Mouse (Mus musculus) stomach, embryonic 14.5 days (tissue): ENCODE results near the gene Alpl. TPM values are rescaled to one million over a fixed set of nuclear protein-coding genes. Genes with fewer than 3 reads are reported as not detected.

Experiments used
- ATAC-seq: fragments of 200-750 bp; cut with Nextera tagmentation; 2 replicates; pipeline ENCODE4 v1.8.0; 2017; ENCODE audit warnings: low read depth, moderate TSS enrichment; ENCODE audit not compliant: insufficient number of reproducible peaks, insufficient read depth, low FRiP score
- H3K27ac ChIP-seq: fragments of 300-500 bp; sonication (generic); 2 replicates; pipeline ENCODE4 v1.5.1; 2014; ENCODE audit warnings: mild to moderate bottlenecking, low read length, moderate library complexity, mixed read lengths
- H3K27me3 ChIP-seq: fragments of 300-500 bp; sonication (generic); 2 replicates; pipeline ENCODE4 v1.6.1; 2014; ENCODE audit warnings: low read length, control low read depth, mixed read lengths; ENCODE audit not compliant: control insufficient read depth, insufficient read depth
- H3K36me3 ChIP-seq: fragments of 300-500 bp; sonication (generic); 2 replicates; pipeline ENCODE4 v1.6.1; 2014; ENCODE audit warnings: mild to moderate bottlenecking, control low read depth, low read length, moderate library complexity, mixed read lengths; ENCODE audit not compliant: control insufficient read depth, insufficient read depth
- H3K4me1 ChIP-seq: fragments of 300-500 bp; sonication (generic); 2 replicates; pipeline ENCODE4 v1.6.1; 2014; ENCODE audit warnings: low read length, control low read depth, mixed read lengths; ENCODE audit not compliant: control insufficient read depth, insufficient read depth
- H3K4me2 ChIP-seq: fragments of 300-500 bp; sonication (generic); replicated peaks from 2 replicates; pipeline ENCODE4 v1.6.1; 2014; ENCODE audit warnings: low read depth, low read length, control low read depth
- H3K4me3 ChIP-seq: fragments of 300-500 bp; sonication (generic); 2 replicates; pipeline ENCODE4 v1.5.1; 2014; ENCODE audit warnings: low read depth, low read length, control low read depth
- H3K9ac ChIP-seq: fragments of 300-500 bp; sonication (generic); replicated peaks from 2 replicates; pipeline ENCODE4 v1.6.1; 2014; ENCODE audit warnings: low read depth, mild to moderate bottlenecking, control low read depth, low read length, moderate library complexity, mixed read lengths
- H3K9me3 ChIP-seq: fragments of 300-500 bp; sonication (generic); 2 replicates; pipeline ENCODE4 v1.6.1; 2016; ENCODE audit warnings: low read depth, low read length, control low read depth; ENCODE audit not compliant: control insufficient read depth
- WGBS: fragments of 180-500 bp; shearing (Covaris S2); extraction: QIAGEN DNeasy Blood & Tissue Kit; methylation state at CpG from one replicate; pipeline ENCODE4 v1.1.7; 2014; 5-methylcytosine and 5-hydroxymethylcytosine counted together
- polyA plus RNA-seq: library from polyadenylated mRNA; unstranded; fragments of >200 nt; fragmentation: Nextera tagmentation; extraction: Ambion mirVana; gene quantifications from 2 replicates; pipeline ENCODE4 v1.2.1, GENCODE M21; 2014

Alpl gene
- polyA plus RNA-seq, 1 experiment from 2014 or later = 24.9 TPM

- no peak overlapping the region; the same call in 1 of the 2 replicates for H3K27ac ChIP-seq
- no peaks in the 10 kb centered on the region for H3K27me3 ChIP-seq
- H3K36me3 ChIP-seq = no peaks in the 10 kb centered on the region
- H3K4me3 ChIP-seq = no peak overlapping the region
- ATAC-seq = 0 out of 2 replicates have a peak, but pooled peaks have one; percentile 25
- WGBS = 65% methylated on average over 13 of the region's 13 CpGs
- no peak overlapping the region for H3K9ac ChIP-seq
- no peaks in the 10 kb centered on the region for H3K9me3 ChIP-seq
- peaks cover 15% of the 10 kb centered on the region; the same call in 1 of the 2 replicates for H3K4me1 ChIP-seq
- no peak overlapping the region for H3K4me2 ChIP-seq
Measured at GRCm38 (mm10) chr4:137712963-137713362, 83.2 kb downstream of the Alpl start.

DNA sequence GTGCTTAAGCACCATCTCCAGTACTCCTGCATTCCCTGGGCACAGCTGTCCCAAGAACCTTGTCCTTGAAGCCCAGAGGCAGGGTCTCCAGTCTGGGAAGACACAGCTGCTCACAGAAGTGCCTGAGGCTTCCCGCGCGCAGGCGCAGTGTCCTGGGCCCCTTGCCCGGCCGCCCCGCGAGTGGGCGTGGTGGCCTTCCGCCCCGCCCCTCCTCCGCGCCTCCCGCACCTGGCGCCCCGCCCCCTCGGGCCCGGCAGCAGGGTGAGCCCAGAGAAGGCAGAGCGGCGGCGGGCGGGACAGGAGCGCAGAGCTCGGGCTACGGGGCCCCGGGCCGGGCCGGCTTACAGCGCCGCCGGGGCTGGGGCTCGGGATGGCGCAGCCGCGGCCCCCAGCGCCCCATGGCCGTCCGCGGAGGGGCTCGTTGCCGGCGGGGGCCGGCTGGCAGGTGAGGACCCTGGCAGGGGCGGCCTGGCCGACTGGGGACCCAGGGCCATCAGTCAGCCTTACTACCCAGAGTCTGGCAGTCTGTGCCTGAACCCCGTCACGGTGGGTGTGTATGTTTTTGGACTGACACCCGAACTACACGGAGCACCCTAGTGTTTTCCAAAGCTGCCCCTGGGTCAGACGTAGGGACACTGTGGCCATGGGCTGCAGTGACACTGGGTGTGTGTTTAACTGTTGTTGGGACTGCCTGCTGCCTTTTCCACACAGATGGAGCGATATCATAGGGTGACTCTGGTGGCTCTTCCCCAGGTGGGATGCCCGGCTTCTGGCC is 88.8 kb downstream of the Alpl start:
- H3K9me3 ChIP-seq = no peaks in the 10 kb centered on the region
- 5% methylated on average over 49 of the region's 52 CpGs for WGBS
- H3K9ac ChIP-seq = peak overlapping the region; percentile 68
- peak; percentile 87 for ATAC-seq
- peak overlapping the region; percentile 57 for H3K4me3 ChIP-seq
- H3K4me2 ChIP-seq = peak overlapping the region; percentile 82
- H3K27ac ChIP-seq = peak overlapping the region; percentile 81
- no peaks in the 10 kb centered on the region for H3K36me3 ChIP-seq
- no peaks in the 10 kb centered on the region for H3K27me3 ChIP-seq
- H3K4me1 ChIP-seq = peaks cover 29% of the 10 kb centered on the region

DNA sequence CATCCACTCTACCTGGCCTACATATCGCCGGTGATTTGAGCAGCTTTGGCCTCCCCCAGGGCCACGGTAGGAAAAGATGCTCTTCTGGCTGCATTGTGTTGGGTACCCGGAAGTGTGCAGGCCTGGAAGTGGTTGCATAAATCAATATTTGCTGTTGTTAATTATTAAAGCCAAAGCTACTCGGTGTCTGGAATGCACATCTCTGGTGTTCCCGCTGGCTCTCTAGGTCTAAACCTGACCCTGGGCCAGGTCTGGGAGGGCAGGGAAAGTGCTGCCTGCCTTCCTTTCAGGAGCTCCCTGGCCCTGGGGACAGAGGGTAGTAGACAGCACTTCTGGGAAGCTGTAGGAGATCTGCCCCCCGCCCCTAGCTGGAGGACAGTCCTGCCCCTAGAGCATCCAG is 89.7 kb downstream of the Alpl start:
- no peak overlapping the region; the same call in 1 of the 2 replicates for H3K9ac ChIP-seq
- H3K4me2 ChIP-seq = peak overlapping the region; percentile 82
- H3K27me3 ChIP-seq = no peaks in the 10 kb centered on the region
- no peak for ATAC-seq
- no peaks in the 10 kb centered on the region for H3K9me3 ChIP-seq
- H3K27ac ChIP-seq = peak overlapping the region; percentile 81
- 0 out of 2 replicates have a peak overlapping the region, but pooled peaks have one; percentile 57 for H3K4me3 ChIP-seq
- no peaks in the 10 kb centered on the region for H3K36me3 ChIP-seq
- WGBS = 57% methylated on average over 7 of the region's 7 CpGs
- peaks cover 29% of the 10 kb centered on the region for H3K4me1 ChIP-seq

- Histone ChIP-seq H3K27me3 (no peaks in the 10 kb centered on the region), H3K36me3 (no peaks in the 10 kb centered on the region), H3K9me3 (no peaks in the 10 kb centered on the region), H3K27ac (0 out of 2 replicates have a peak overlapping the region, but pooled peaks have one; percentile 11), H3K4me2 (no peak overlapping the region), H3K4me1 (peaks cover 33% of the 10 kb centered on the region), H3K9ac (no peak overlapping the region), H3K4me3 (no peak overlapping the region)
- no peak for ATAC-seq
- WGBS = 64% methylated on average over 5 of the region's 5 CpGs
Measured at GRCm38 (mm10) chr4:137705379-137705778, 90.8 kb downstream of the Alpl start.

- H3K9me3 ChIP-seq = no peaks in the 10 kb centered on the region
- H3K9ac ChIP-seq = no peak overlapping the region
- H3K27ac ChIP-seq = no peak overlapping the region
- no peak for ATAC-seq
- 70% methylated on average over 2 of the region's 2 CpGs for WGBS
- no peak overlapping the region for H3K4me2 ChIP-seq
- peaks cover 32% of the 10 kb centered on the region for H3K4me1 ChIP-seq
- H3K27me3 ChIP-seq = no peaks in the 10 kb centered on the region
- H3K36me3 ChIP-seq = no peaks in the 10 kb centered on the region
- no peak overlapping the region for H3K4me3 ChIP-seq
Measured at GRCm38 (mm10) chr4:137704561-137704960, 91.6 kb downstream of the Alpl start.

DNA sequence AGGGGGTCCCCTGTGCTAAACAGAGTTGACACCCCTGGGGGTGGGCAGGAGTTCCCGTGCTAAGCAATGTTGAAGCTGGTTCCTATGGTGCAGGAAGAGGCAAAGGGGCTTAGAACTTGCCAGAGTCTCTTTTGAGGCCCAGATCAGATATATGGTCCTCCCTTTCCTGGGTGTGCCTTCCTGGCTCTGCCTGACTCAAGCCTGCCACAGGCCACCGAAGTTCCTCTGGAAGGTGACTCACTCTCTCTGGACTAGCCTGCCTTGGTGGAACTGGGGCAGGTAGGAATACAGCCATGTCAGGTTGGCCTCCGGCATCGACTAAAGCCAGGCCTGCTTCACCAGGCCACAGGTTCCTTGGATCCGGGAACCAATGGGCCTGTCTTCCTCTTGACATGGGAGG is 93.1 kb downstream of the Alpl start:
- peaks cover 18% of the 10 kb centered on the region for H3K4me1 ChIP-seq

GRCm38 (mm10) chr4:137700960-137701359 is 95.2 kb downstream of the Alpl start:
- no peak overlapping the region for H3K4me3 ChIP-seq
- no peaks in the 10 kb centered on the region for H3K27me3 ChIP-seq
- peaks cover 6% of the 10 kb centered on the region; the same call in 1 of the 2 replicates for H3K4me1 ChIP-seq
- no peak overlapping the region for H3K9ac ChIP-seq
- no peaks in the 10 kb centered on the region for H3K36me3 ChIP-seq
- WGBS = 58% methylated on average over 6 of the region's 6 CpGs
- ATAC-seq = no peak
- H3K27ac ChIP-seq = no peak overlapping the region
- no peaks in the 10 kb centered on the region for H3K9me3 ChIP-seq
- no peak overlapping the region for H3K4me2 ChIP-seq

More for the DNA sequence above, 93.1 kb downstream of the Alpl start:
- Histone ChIP-seq H3K36me3 (no peaks in the 10 kb centered on the region), H3K4me2 (no peak overlapping the region), H3K27me3 (no peaks in the 10 kb centered on the region), H3K4me3 (no peak overlapping the region), H3K9me3 (no peaks in the 10 kb centered on the region), H3K9ac (no peak overlapping the region), H3K27ac (no peak overlapping the region)
- 89% methylated on average over 5 of the region's 5 CpGs for WGBS
- no peak for ATAC-seq

DNA sequence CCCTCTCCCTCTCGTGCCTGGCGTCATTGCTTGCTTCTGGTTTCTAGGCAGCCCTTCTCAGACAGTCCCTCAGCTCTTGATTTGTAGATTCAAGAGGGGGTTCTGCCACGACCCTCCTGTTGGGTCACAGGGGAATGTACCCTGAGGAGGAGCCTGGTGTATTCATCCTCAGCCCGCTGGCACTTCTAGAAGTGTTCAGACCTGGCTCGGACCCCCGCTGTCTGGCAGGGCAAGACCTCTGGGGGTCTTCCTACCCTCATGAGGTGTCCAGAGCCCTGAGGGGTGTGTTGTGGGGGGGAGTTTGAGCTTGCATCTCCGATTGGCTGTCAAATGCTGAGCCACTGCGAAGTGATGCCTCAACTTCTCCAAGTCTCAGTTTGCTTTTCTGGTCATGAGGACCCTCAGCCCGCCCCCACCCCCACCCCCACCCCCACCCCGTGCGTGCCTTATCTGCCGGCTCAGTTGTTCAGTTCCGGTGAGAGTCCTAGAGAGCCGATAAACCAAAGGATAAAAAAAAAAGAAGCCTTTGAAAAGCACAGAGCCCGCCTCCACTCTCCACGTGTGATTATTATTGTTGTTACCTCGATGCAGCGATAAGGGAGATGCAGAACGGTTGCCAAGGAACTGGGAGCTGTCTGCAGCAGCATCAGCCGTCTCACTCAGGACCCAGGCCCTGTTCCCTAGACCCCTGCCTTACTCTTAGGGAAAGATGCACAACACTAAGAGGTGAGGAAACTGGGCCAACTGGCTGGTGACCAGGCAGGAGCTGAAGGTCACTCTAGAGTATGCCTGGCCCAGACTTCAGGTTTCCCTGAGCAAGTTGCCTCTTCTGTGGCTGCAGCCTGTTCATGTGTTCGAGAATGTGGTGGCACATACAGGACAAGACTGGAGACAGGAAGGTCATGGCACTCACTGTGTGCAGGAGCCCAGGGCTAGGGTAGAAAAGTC is 96.6 kb downstream of the Alpl start:
- WGBS = 50% methylated on average over 21 of the region's 21 CpGs
- no peak overlapping the region for H3K9ac ChIP-seq

More for the DNA sequence above, 96.6 kb downstream of the Alpl start:
- H3K4me2 ChIP-seq = no peak overlapping the region
- no peaks in the 10 kb centered on the region for H3K27me3 ChIP-seq
- no peaks in the 10 kb centered on the region for H3K36me3 ChIP-seq
- peak overlapping the region; percentile 75; the same call in 1 of the 2 replicates for H3K27ac ChIP-seq
- peaks cover 10% of the 10 kb centered on the region for H3K4me1 ChIP-seq
- H3K4me3 ChIP-seq = no peak overlapping the region
- H3K9me3 ChIP-seq = no peaks in the 10 kb centered on the region
- ATAC-seq = no peak
